Mouse (Mus musculus): ENCODE measurements around the gene Gm4340. TPM values are rescaled to one million over a fixed set of nuclear protein-coding genes. Genes with fewer than 3 reads are reported as not detected.
"Not testable (repeated sequence)": the region's sequence is repeated elsewhere in the genome, so short reads cannot be mapped to it uniquely, and the experiment has no call there.

Gm4340 gene
- not detected in 2 replicates for polyA plus RNA-seq (2015; fragmentation: Nextera tagmentation; extraction: Ambion mirVana)

DNA sequence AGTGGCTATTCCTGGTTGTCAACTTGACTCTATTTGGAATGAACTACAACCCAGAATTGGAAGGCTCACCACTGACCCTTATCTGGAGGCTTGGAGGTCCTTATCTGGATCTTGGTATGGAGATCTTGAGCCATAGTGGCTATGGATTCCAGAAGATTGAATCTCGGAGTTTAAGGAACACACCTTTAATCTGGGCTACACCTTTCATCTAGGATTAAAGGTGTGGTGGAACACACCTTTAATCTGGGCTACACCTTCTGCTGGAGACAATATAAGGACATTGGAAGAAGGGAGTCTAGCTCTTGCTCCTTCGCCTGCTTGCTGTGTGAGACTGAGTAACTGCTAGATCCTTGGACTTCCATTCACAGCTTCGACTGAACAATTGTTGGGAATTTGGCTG, at the start of gene Gm4340:
Gm4340 (plus strand) TSS at position 301 of the 400 bp plus-strand sequence.
- H3K27ac ChIP-seq (ENCODE audit: low read length); H3K9me3 ChIP-seq (replicated peaks; ENCODE audit: control insufficient read depth, low read length); H3K36me3 ChIP-seq (ENCODE audit: control insufficient read depth, insufficient read depth); H3K27me3 ChIP-seq (ENCODE audit: control insufficient read depth, insufficient read depth, low read length); H3K4me2 ChIP-seq (ENCODE audit: low read depth, low read length); H3K4me1 ChIP-seq (ENCODE audit: control insufficient read depth, insufficient read depth, low read length); H3K9ac ChIP-seq (ENCODE audit: low read length); H3K4me3 ChIP-seq (ENCODE audit: low read length); ATAC-seq (replicated peaks; ENCODE audit: extremely low read depth, insufficient read depth, low FRiP score): not testable (repeated sequence)
- no CpG with 5 or more reads among the region's 3 CpGs for WGBS

DNA sequence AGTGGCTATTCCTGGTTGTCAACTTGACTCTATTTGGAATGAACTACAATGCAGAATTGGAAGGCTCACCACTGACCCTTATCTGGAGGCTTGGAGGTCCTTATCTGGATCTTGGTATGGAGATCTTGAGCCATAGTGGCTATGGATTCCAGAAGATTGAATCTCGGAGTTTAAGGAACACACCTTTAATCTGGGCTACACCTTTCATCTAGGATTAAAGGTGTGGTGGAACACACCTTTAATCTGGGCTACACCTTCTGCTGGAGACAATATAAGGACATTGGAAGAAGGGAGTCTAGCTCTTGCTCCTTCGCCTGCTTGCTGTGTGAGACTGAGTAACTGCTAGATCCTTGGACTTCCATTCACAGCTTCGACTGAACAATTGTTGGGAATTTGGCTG, 42.6 kb upstream of the Gm4340 start, which contains the start of gene Gm6763:
Gm6763 (plus strand) TSS at position 301 of the 400 bp plus-strand sequence.
- not testable (repeated sequence) for H3K27ac ChIP-seq (ENCODE audit: low read length); ATAC-seq (replicated peaks; ENCODE audit: extremely low read depth, insufficient read depth, low FRiP score); H3K27me3 ChIP-seq (ENCODE audit: control insufficient read depth, insufficient read depth, low read length); H3K4me2 ChIP-seq (ENCODE audit: low read depth, low read length); H3K9me3 ChIP-seq (replicated peaks; ENCODE audit: control insufficient read depth, low read length); H3K4me1 ChIP-seq (ENCODE audit: control insufficient read depth, insufficient read depth, low read length); H3K36me3 ChIP-seq (ENCODE audit: control insufficient read depth, insufficient read depth); H3K9ac ChIP-seq (ENCODE audit: low read length); H3K4me3 ChIP-seq (ENCODE audit: low read length)
- whole genome bisulfite sequencing = no CpG with 5 or more reads among the region's 3 CpGs

DNA sequence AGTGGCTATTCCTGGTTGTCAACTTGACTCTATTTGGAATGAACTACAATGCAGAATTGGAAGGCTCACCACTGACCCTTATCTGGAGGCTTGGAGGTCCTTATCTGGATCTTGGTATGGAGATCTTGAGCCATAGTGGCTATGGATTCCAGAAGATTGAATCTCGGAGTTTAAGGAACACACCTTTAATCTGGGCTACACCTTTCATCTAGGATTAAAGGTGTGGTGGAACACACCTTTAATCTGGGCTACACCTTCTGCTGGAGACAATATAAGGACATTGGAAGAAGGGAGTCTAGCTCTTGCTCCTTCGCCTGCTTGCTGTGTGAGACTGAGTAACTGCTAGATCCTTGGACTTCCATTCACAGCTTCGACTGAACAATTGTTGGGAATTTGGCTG, 34.1 kb upstream of the Gm4340 start, which contains the start of gene Gm8764:
Gm8764 (plus strand) TSS at position 301 of the 400 bp plus-strand sequence.
- not testable (repeated sequence) for ATAC-seq (replicated peaks; ENCODE audit: extremely low read depth, insufficient read depth, low FRiP score)

DNA sequence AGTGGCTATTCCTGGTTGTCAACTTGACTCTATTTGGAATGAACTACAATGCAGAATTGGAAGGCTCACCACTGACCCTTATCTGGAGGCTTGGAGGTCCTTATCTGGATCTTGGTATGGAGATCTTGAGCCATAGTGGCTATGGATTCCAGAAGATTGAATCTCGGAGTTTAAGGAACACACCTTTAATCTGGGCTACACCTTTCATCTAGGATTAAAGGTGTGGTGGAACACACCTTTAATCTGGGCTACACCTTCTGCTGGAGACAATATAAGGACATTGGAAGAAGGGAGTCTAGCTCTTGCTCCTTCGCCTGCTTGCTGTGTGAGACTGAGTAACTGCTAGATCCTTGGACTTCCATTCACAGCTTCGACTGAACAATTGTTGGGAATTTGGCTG, 25.6 kb upstream of the Gm4340 start, which contains the start of gene Gm21304:
Gm21304 (plus strand) TSS at position 301 of the 400 bp plus-strand sequence.
- H3K9ac ChIP-seq (ENCODE audit: low read length); H3K36me3 ChIP-seq (ENCODE audit: control insufficient read depth, insufficient read depth); H3K4me3 ChIP-seq (ENCODE audit: low read length); ATAC-seq (replicated peaks; ENCODE audit: extremely low read depth, insufficient read depth, low FRiP score); H3K4me2 ChIP-seq (ENCODE audit: low read depth, low read length); H3K27ac ChIP-seq (ENCODE audit: low read length); H3K9me3 ChIP-seq (replicated peaks; ENCODE audit: control insufficient read depth, low read length); H3K27me3 ChIP-seq (ENCODE audit: control insufficient read depth, insufficient read depth, low read length); H3K4me1 ChIP-seq (ENCODE audit: control insufficient read depth, insufficient read depth, low read length): not testable (repeated sequence)
- no CpG with 5 or more reads among the region's 3 CpGs for WGBS

More for the DNA sequence above, 34.1 kb upstream of the Gm4340 start, which contains the start of gene Gm8764:
- H3K9me3 ChIP-seq (replicated peaks; ENCODE audit: control insufficient read depth, low read length); H3K9ac ChIP-seq (ENCODE audit: low read length); H3K4me1 ChIP-seq (ENCODE audit: control insufficient read depth, insufficient read depth, low read length); H3K4me3 ChIP-seq (ENCODE audit: low read length); H3K27ac ChIP-seq (ENCODE audit: low read length); H3K36me3 ChIP-seq (ENCODE audit: control insufficient read depth, insufficient read depth); H3K27me3 ChIP-seq (ENCODE audit: control insufficient read depth, insufficient read depth, low read length); H3K4me2 ChIP-seq (ENCODE audit: low read depth, low read length): not testable (repeated sequence)
- WGBS = no CpG with 5 or more reads among the region's 3 CpGs

DNA sequence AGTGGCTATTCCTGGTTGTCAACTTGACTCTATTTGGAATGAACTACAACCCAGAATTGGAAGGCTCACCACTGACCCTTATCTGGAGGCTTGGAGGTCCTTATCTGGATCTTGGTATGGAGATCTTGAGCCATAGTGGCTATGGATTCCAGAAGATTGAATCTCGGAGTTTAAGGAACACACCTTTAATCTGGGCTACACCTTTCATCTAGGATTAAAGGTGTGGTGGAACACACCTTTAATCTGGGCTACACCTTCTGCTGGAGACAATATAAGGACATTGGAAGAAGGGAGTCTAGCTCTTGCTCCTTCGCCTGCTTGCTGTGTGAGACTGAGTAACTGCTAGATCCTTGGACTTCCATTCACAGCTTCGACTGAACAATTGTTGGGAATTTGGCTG, 17.1 kb upstream of the Gm4340 start, which contains the start of gene Gm21312:
Gm21312 (plus strand) TSS at position 301 of the 400 bp plus-strand sequence.
- not testable (repeated sequence) for H3K9me3 ChIP-seq (replicated peaks; ENCODE audit: control insufficient read depth, low read length); H3K4me2 ChIP-seq (ENCODE audit: low read depth, low read length); H3K9ac ChIP-seq (ENCODE audit: low read length); H3K4me3 ChIP-seq (ENCODE audit: low read length); H3K27me3 ChIP-seq (ENCODE audit: control insufficient read depth, insufficient read depth, low read length); H3K36me3 ChIP-seq (ENCODE audit: control insufficient read depth, insufficient read depth); H3K27ac ChIP-seq (ENCODE audit: low read length); H3K4me1 ChIP-seq (ENCODE audit: control insufficient read depth, insufficient read depth, low read length); ATAC-seq (replicated peaks; ENCODE audit: extremely low read depth, insufficient read depth, low FRiP score)
- no CpG with 5 or more reads among the region's 3 CpGs for WGBS

DNA sequence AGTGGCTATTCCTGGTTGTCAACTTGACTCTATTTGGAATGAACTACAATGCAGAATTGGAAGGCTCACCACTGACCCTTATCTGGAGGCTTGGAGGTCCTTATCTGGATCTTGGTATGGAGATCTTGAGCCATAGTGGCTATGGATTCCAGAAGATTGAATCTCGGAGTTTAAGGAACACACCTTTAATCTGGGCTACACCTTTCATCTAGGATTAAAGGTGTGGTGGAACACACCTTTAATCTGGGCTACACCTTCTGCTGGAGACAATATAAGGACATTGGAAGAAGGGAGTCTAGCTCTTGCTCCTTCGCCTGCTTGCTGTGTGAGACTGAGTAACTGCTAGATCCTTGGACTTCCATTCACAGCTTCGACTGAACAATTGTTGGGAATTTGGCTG, 8.6 kb upstream of the Gm4340 start, which contains the start of gene Gm20765:
Gm20765 (plus strand) TSS at position 301 of the 400 bp plus-strand sequence.
- not testable (repeated sequence) for H3K9me3 ChIP-seq (replicated peaks; ENCODE audit: control insufficient read depth, low read length); H3K27me3 ChIP-seq (ENCODE audit: control insufficient read depth, insufficient read depth, low read length); H3K9ac ChIP-seq (ENCODE audit: low read length); H3K4me3 ChIP-seq (ENCODE audit: low read length); H3K4me1 ChIP-seq (ENCODE audit: control insufficient read depth, insufficient read depth, low read length); H3K36me3 ChIP-seq (ENCODE audit: control insufficient read depth, insufficient read depth); H3K4me2 ChIP-seq (ENCODE audit: low read depth, low read length); ATAC-seq (replicated peaks; ENCODE audit: extremely low read depth, insufficient read depth, low FRiP score); H3K27ac ChIP-seq (ENCODE audit: low read length)
- no CpG with 5 or more reads among the region's 3 CpGs for WGBS

DNA sequence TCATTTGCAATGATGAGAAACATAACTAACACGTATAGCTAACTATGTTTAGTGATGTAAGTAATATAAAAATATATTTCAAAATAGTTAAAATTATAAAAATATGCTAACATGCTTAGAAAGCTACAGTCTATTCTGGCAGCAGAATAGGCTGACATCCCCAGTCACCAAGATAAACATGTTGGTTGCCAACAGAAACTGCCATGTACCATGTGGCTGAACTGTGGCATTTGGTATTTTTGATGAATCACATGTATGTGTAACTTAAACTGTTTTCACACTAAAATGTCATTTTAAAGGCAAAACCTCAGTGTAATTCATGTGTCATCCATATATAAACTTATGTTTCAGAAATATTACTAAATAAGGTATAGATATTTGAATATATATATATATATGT, 15.8 kb downstream of the Gm4340 start:
- Histone ChIP-seq H3K4me2 (ENCODE audit: low read depth, low read length) (no peak overlapping the region), H3K9ac (ENCODE audit: low read length) (no peak overlapping the region), H3K9me3 (replicated peaks; ENCODE audit: control insufficient read depth, low read length) (no peaks in the 10 kb centered on the region), H3K4me1 (ENCODE audit: control insufficient read depth, insufficient read depth, low read length) (no peaks in the 10 kb centered on the region), H3K27me3 (ENCODE audit: control insufficient read depth, insufficient read depth, low read length) (no peaks in the 10 kb centered on the region), H3K27ac (ENCODE audit: low read length) (no peak overlapping the region), H3K36me3 (ENCODE audit: control insufficient read depth, insufficient read depth) (no peaks in the 10 kb centered on the region), H3K4me3 (ENCODE audit: low read length) (no peak overlapping the region)
- WGBS = 80% methylated on average over 1 of the region's 1 CpGs
- no peak for ATAC-seq (replicated peaks; ENCODE audit: extremely low read depth, insufficient read depth, low FRiP score)

DNA sequence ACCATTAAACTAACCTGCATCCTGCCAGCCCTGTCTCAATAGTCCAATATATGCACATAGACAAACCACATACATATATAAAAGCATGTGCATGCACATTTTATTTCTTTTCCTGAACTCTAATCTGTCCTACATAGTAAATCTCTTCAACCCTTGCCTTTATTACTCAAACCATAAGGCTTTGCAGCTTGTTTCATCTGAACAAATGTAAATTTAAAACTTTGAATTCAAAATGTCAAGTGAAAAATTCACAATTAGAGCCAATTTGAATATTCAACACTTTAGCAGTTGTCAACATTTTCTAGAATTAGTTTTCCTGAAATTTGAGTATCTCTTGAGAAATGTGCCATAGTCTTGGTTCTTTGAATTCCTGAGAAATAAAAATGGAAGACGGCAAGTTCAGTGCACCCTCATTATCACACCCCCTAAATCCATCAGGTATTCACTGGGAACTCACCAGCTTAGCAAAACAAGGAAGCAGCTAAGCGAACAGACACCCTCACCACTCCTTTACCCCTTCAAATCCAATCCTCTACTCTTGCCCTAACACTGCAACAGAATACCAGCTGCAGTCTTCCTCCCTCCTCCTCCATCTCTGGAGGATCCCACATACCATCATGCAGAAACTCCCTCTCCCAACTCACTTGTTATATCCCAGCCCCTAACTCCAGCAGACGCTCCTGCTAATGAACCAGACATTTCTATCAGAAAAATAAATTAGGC, 16.6 kb downstream of the Gm4340 start:
- no peak overlapping the region for H3K9ac ChIP-seq (ENCODE audit: low read length)
- no peaks in the 10 kb centered on the region for H3K4me1 ChIP-seq (ENCODE audit: control insufficient read depth, insufficient read depth, low read length)
- H3K4me3 ChIP-seq (ENCODE audit: low read length) = no peak overlapping the region
- no peak overlapping the region for H3K27ac ChIP-seq (ENCODE audit: low read length)
- no peaks in the 10 kb centered on the region for H3K27me3 ChIP-seq (ENCODE audit: control insufficient read depth, insufficient read depth, low read length)
- H3K36me3 ChIP-seq (ENCODE audit: control insufficient read depth, insufficient read depth) = no peaks in the 10 kb centered on the region
- no peak overlapping the region for H3K4me2 ChIP-seq (ENCODE audit: low read depth, low read length)
- H3K9me3 ChIP-seq (replicated peaks; ENCODE audit: control insufficient read depth, low read length) = no peaks in the 10 kb centered on the region
- no peak for ATAC-seq (replicated peaks; ENCODE audit: extremely low read depth, insufficient read depth, low FRiP score)
- 63% methylated on average over 3 of the region's 3 CpGs for WGBS

DNA sequence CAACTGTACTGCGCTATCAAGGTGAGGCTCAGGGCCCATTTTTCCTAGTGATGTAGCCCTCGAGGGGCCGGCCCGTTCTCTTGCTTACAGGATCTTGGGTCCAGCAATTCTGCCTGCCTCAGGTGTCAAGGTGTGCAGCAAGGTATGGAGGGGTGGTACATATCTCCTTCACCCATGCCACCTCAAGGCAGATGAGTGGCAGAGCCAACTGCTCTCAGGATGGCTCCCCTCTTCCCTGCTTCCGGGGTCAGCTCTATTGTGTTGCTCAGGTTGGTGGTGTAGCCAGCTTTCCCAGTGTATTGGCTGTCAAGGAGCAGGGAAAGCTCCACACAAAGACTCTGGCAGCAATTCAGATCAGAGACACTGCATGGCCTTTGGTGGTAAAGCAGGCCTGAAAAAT, 20.7 kb downstream of the Gm4340 start:
- no peaks in the 10 kb centered on the region for H3K27me3 ChIP-seq (ENCODE audit: control insufficient read depth, insufficient read depth, low read length)
- no peak for ATAC-seq (replicated peaks; ENCODE audit: extremely low read depth, insufficient read depth, low FRiP score)

More for the DNA sequence above, 20.7 kb downstream of the Gm4340 start:
- Histone ChIP-seq H3K9ac (ENCODE audit: low read length) (no peak overlapping the region), H3K27ac (ENCODE audit: low read length) (no peak overlapping the region), H3K4me1 (ENCODE audit: control insufficient read depth, insufficient read depth, low read length) (no peaks in the 10 kb centered on the region), H3K9me3 (replicated peaks; ENCODE audit: control insufficient read depth, low read length) (no peaks in the 10 kb centered on the region), H3K4me2 (ENCODE audit: low read depth, low read length) (no peak overlapping the region), H3K36me3 (ENCODE audit: control insufficient read depth, insufficient read depth) (no peaks in the 10 kb centered on the region), H3K4me3 (ENCODE audit: low read length) (no peak overlapping the region)
- whole genome bisulfite sequencing = 83% methylated on average over 5 of the region's 5 CpGs

All from heart, embryonic 16.5 days (tissue).